Mouse (Mus musculus) gastrocnemius, postnatal 4 days (tissue): ENCODE results near the gene Rtkn2. TPM values are rescaled to one million over a fixed set of nuclear protein-coding genes. Genes with fewer than 3 reads are reported as not detected.

Source experiments
- DNase-seq, 2 experiments: peaks; one replicate each; pipeline ENCODE4 v3.0.0; 2021 to 2022; ENCODE audit warnings: low spot score in 2 of 2, mixed read lengths in 2 of 2
- total RNA-seq, 2 experiments: library from RNA; stranded (reverse); gene quantifications; 2 replicates each; pipeline ENCODE4 v1.2.3; 2021

Rtkn2 gene
- total RNA-seq, 2 experiments from 2014 or later = 3.1 to 3.5 TPM

GRCm38 (mm10) chr10:68103078-68103855 lies 123.9 kb downstream of the Rtkn2 start:
- DNase-seq = no peak

- peak in 1 of 2 experiments; percentile 41 for DNase-seq
Measured at GRCm38 (mm10) chr10:68103988-68104387, 124.6 kb downstream of the Rtkn2 start.

GRCm38 (mm10) chr10:68104481-68104880 lies 125.1 kb downstream of the Rtkn2 start:
- no peak for DNase-seq

- DNase-seq = peak in 1 of 2 experiments; percentile 33
Measured at GRCm38 (mm10) chr10:68104881-68105781, 125.8 kb downstream of the Rtkn2 start.

GRCm38 (mm10) chr10:68106351-68106950 lies 127.1 kb downstream of the Rtkn2 start:
- DNase-seq = no peak

GRCm38 (mm10) chr10:68107716-68108115 lies 128.3 kb downstream of the Rtkn2 start:
- no peak for DNase-seq

Other genes starting within 250 kb of the Rtkn2 start
- gene Zfp365, start 66.9 kb upstream of the Rtkn2 start, total RNA-seq = 1 to 10 TPM in 1 of 2 experiments, under 1 TPM in 1; 0.93 to 1.2 TPM